Mouse (Mus musculus) myocyte (in vitro differentiated cells): ENCODE results near the gene Gfy. TPM values are rescaled to one million over a fixed set of nuclear protein-coding genes. Genes with fewer than 3 reads are reported as not detected.

Source experiments
- H3K27me3 ChIP-seq: one replicate; pipeline ENCODE4 v1.6.1; 2011; ENCODE audit not compliant: control insufficient read depth, insufficient read depth, insufficient read length
- H3K36me3 ChIP-seq: one replicate; pipeline ENCODE4 v1.6.1; 2011; ENCODE audit not compliant: control insufficient read depth, insufficient read depth
- H3K4me2 ChIP-seq: one replicate; pipeline ENCODE4 v1.6.1; 2011; ENCODE audit warnings: low read depth, control low read depth
- H3K4me3 ChIP-seq: one replicate; pipeline ENCODE4 v1.5.1; 2011; ENCODE audit warnings: mild to moderate bottlenecking, control low read depth, moderate library complexity
- H3K79me2 ChIP-seq: one replicate; pipeline ENCODE4 v1.6.1; 2011; ENCODE audit not compliant: control insufficient read depth, insufficient read depth
- H3ac ChIP-seq: one replicate; pipeline ENCODE4 v1.6.1; 2011; ENCODE audit not compliant: control insufficient read depth, insufficient read length
- CEBPB ChIP-seq: IDR thresholded peaks from 2 replicates; pipeline ENCODE4 v1.6.1; 2011; ENCODE audit warnings: mild to moderate bottlenecking, moderate library complexity; ENCODE audit not compliant: poor library complexity, insufficient read depth, severe bottlenecking
- E2F4 ChIP-seq: IDR thresholded peaks from one replicate; pipeline ENCODE4 v1.6.1; 2011; ENCODE audit warnings: mild to moderate bottlenecking, control low read depth, moderate library complexity; ENCODE audit not compliant: insufficient read depth
- MAX ChIP-seq: IDR thresholded peaks from one replicate; pipeline ENCODE4 v1.6.1; 2011; ENCODE audit warnings: low read depth, mild to moderate bottlenecking, control low read depth
- MYOD1 ChIP-seq, 3 experiments: IDR thresholded peaks; one replicate each; pipeline ENCODE4 v1.6.1; 2011; ENCODE audit warnings: control low read depth in 2 of 3, low read depth in 2 of 3, mild to moderate bottlenecking in 2 of 3, moderate library complexity in 1 of 3; ENCODE audit not compliant: insufficient read length in 2 of 3, control insufficient read depth in 1 of 3
- MYOG ChIP-seq, 3 experiments: IDR thresholded peaks; one replicate each; pipeline ENCODE4 v1.6.1; 2011; ENCODE audit warnings: control low read depth in 2 of 3, low read depth in 2 of 3, mild to moderate bottlenecking in 2 of 3; ENCODE audit not compliant: insufficient read length in 2 of 3, control insufficient read depth in 1 of 3, insufficient read depth in 1 of 3
- POLR2A ChIP-seq: IDR thresholded peaks from one replicate; pipeline ENCODE4 v1.6.1; 2011; ENCODE audit warnings: low read depth, mild to moderate bottlenecking, control low read depth, moderate library complexity; ENCODE audit not compliant: insufficient read length
- POLR2AphosphoS2 ChIP-seq: IDR thresholded peaks from one replicate; pipeline ENCODE4 v1.6.1; 2011; ENCODE audit warnings: low read depth, control low read depth; ENCODE audit not compliant: insufficient read length
- REST ChIP-seq: IDR thresholded peaks from one replicate; pipeline ENCODE4 v1.6.1; 2011; ENCODE audit warnings: mild to moderate bottlenecking, control low read depth, moderate library complexity; ENCODE audit not compliant: insufficient read depth, insufficient read length
- SRF ChIP-seq: IDR thresholded peaks from one replicate; pipeline ENCODE4 v1.6.1; 2011; ENCODE audit warnings: low read depth; ENCODE audit not compliant: control insufficient read depth, insufficient read length
- TCF12 ChIP-seq: IDR thresholded peaks from one replicate; pipeline ENCODE4 v1.6.1; 2011; ENCODE audit warnings: mild to moderate bottlenecking, control low read depth; ENCODE audit not compliant: poor library complexity, insufficient read depth, severe bottlenecking
- TCF3 ChIP-seq: IDR thresholded peaks from one replicate; pipeline ENCODE4 v1.6.1; 2011; ENCODE audit warnings: low read depth, control low read depth; ENCODE audit not compliant: insufficient read length
- USF1 ChIP-seq: IDR thresholded peaks from one replicate; pipeline ENCODE4 v1.6.1; 2011; ENCODE audit warnings: low read depth, mild to moderate bottlenecking, control low read depth, moderate library complexity
- polyA plus RNA-seq: library from polyadenylated mRNA; unstranded; fragments of >200 nt; fragmentation: generic; extraction: Trizol; gene quantifications from one replicate; pipeline ENCODE4 v1.2.1, GENCODE M21; 2012; ENCODE audit warnings: missing spikeins

Gene Gfy
- polyA plus RNA-seq, 1 experiment = 0.04 TPM

DNA sequence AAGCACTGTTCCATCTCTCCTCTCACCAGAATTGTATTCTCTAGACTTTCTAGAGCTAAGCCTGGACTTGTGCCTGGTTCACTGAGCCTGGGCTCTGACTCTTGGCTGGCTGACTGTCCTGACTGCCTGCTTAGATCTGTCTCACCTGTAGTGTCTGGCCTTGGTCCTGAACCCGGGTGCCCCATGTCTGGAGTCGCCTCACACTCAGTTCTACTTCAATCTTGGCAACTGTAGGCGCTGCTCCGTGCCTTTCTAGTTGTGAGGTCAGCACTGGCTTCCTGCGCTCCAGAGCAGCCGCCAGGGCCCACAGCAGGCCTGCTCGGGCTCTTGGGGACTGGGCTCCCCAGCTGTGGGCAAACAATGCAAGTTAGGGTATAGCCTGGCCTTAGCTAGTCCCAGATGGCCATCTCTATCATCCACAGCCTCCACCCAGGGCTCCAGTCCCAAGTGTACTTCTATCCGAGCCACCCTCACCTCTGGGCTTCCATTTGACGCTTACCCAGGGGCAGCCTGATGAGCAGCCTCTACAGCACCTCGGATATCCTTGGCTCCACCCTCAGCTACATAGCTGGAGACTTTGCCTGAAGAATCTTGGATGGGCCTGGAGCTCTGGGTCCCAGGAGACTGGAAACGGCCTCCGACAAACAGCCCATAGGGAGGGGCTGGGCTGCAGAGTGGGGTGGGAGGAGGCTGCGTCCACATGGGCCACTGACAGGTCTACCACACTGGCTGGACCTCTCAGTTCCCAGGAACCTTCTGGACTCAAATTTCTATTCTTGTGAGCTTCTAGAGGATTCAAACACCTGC, 34.8 kb downstream of the Gfy start:
- TF ChIP-seq MAX (no peak), USF1 (no peak), REST (no peak), TCF3 (no peak), POLR2A (no peak), SRF (no peak), POLR2AphosphoS2 (no peak), TCF12 (no peak), E2F4 (no peak), MYOG (IDR thresholded peaks at IDR 0.05; ENCODE audit: control insufficient read depth in 1 of 3, insufficient read depth in 1 of 3, insufficient read length in 2 of 3, low read depth in 2 of 3) (no peak), CEBPB (no peak), MYOD1 (IDR thresholded peaks at IDR 0.05; ENCODE audit: control insufficient read depth in 1 of 3, insufficient read length in 2 of 3, low read depth in 2 of 3) (no peak)
- Histone ChIP-seq H3K36me3 (peaks cover 4% of the 10 kb centered on the region), H3K4me3 (no peak overlapping the region), H3K27me3 (no peaks in the 10 kb centered on the region), H3K4me2 (no peak overlapping the region), H3K79me2 (no peaks in the 10 kb centered on the region), H3ac (no peak overlapping the region)

DNA sequence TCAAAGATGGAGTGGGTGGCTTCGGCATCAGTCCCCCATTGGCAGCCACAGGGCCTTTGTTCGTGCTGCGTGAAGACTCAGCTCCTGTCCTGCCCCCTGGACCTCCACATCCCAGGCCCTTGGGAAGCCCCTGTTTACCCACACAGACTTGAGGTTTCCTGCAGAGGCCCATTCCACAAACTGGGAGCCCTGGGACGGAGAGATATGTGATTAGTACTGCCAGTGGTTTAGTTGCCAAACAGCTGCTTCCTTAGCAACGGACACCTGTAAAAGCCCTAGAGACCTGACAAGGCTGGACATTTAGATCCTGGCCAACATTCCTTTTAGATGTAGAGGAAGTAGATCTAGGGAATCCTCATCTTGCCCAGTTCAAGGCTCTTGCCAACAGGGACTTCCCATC, 37.5 kb downstream of the Gfy start:
- Histone ChIP-seq H3K36me3 (peaks cover 4% of the 10 kb centered on the region), H3K4me2 (no peak overlapping the region), H3K27me3 (no peaks in the 10 kb centered on the region), H3ac (no peak overlapping the region), H3K79me2 (no peaks in the 10 kb centered on the region), H3K4me3 (no peak overlapping the region)
- TF ChIP-seq POLR2AphosphoS2 (no peak), USF1 (no peak), TCF3 (no peak), MYOG (IDR thresholded peaks at IDR 0.05; ENCODE audit: control insufficient read depth in 1 of 3, insufficient read depth in 1 of 3, insufficient read length in 2 of 3, low read depth in 2 of 3) (no peak), MYOD1 (IDR thresholded peaks at IDR 0.05; ENCODE audit: control insufficient read depth in 1 of 3, insufficient read length in 2 of 3, low read depth in 2 of 3) (no peak), REST (no peak), SRF (no peak), POLR2A (no peak), MAX (no peak), CEBPB (no peak), TCF12 (no peak), E2F4 (no peak)

DNA sequence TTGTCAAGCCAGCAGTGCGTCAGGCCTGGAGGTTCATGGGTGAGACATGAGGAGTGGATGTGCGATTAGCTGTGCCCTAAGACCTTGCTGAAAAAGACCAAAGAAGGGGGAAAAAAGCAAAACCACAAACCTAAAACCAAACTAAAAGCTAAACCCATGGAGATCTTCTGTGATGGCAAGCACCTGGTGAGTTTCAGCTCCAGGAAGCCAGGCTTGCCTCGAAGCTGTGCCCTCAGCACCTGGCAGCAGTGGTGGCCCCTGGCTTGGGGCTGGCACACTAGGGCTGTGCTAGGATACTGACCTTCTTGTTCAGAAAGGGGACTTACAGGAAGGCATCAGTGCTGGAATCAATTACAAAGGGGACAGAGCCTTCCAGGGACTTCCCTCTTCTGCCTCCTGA, 38.0 kb downstream of the Gfy start:
- Histone ChIP-seq H3K27me3 (no peaks in the 10 kb centered on the region), H3K4me3 (no peak overlapping the region), H3K79me2 (no peaks in the 10 kb centered on the region), H3K36me3 (peaks cover 4% of the 10 kb centered on the region), H3ac (no peak overlapping the region), H3K4me2 (no peak overlapping the region)
- TF ChIP-seq POLR2AphosphoS2 (no peak), MAX (no peak), POLR2A (no peak), MYOD1 (IDR thresholded peaks at IDR 0.05; ENCODE audit: control insufficient read depth in 1 of 3, insufficient read length in 2 of 3, low read depth in 2 of 3) (no peak), E2F4 (no peak), SRF (no peak), REST (no peak), TCF3 (no peak), MYOG (IDR thresholded peaks at IDR 0.05; ENCODE audit: control insufficient read depth in 1 of 3, insufficient read depth in 1 of 3, insufficient read length in 2 of 3, low read depth in 2 of 3) (no peak), USF1 (no peak), CEBPB (no peak), TCF12 (no peak)

DNA sequence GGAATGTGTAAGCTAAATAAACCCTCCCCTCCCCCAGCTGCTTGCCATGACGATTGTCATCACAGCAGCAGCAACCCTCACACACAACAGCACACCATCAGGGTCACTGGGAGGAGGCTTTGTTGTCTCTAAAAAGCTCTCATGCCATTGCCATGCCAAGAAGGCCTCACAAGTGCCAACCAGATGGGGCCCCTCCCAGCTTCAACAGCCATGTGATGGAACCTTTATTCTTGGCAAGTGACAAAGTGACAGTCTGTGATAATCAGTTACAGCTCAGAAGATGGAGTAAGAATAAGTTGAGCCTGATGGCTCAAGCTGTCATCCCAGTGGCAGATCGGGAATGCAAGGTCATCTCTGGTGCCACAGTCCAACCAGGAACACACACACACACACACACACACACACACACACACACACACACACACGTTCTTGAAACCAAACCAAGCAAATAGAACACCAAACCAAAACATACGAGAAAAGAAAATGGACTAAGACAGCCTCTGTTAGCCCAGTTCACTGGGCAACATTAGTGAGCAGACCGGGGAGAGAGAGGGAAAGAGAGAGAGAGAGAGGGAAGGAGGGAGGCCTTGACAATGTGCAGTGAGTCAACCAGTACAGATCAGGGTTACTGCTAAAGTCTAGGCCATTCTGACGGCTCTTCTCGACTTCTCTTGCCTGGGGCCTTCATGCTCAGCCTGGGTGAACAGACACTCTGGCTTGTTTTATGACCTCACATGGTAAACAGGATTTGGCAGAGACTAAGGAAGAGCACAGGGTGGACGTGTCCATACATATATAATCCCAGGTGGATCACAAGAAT, 39.3 kb downstream of the Gfy start:
- Histone ChIP-seq H3K36me3 (peaks cover 4% of the 10 kb centered on the region), H3K79me2 (no peaks in the 10 kb centered on the region), H3K27me3 (no peaks in the 10 kb centered on the region), H3ac (no peak overlapping the region), H3K4me2 (no peak overlapping the region), H3K4me3 (no peak overlapping the region)
- TF ChIP-seq MYOD1 (IDR thresholded peaks at IDR 0.05; ENCODE audit: control insufficient read depth in 1 of 3, insufficient read length in 2 of 3, low read depth in 2 of 3) (no peak), TCF3 (no peak), CEBPB (no peak)

DNA sequence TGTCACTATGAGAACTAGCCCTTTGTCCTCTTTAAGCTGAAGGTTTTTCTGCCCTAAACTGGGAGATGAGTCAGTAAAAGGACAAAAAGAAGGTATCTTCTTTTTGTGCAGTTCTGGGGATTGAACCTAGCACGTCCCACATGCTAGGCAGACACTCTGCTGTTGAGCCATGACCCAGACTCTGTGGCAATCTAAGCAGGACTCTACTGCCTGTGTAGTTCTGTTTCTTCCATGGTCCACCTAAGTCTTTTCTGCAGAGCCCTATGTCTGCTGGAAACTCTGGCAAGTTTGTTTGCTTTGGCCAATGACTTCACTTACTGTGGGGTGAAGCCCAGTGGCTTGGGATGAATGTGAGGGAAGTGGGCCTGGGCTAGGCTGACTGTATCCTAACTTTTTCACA, 41.0 kb downstream of the Gfy start:
- Histone ChIP-seq H3K4me3 (no peak overlapping the region), H3K79me2 (no peaks in the 10 kb centered on the region), H3K4me2 (no peak overlapping the region), H3ac (no peak overlapping the region), H3K27me3 (no peaks in the 10 kb centered on the region), H3K36me3 (no peaks in the 10 kb centered on the region)
- TF ChIP-seq MAX (no peak), POLR2AphosphoS2 (no peak), CEBPB (no peak), SRF (no peak), TCF3 (no peak), POLR2A (no peak), REST (no peak), E2F4 (no peak), MYOD1 (IDR thresholded peaks at IDR 0.05; ENCODE audit: control insufficient read depth in 1 of 3, insufficient read length in 2 of 3, low read depth in 2 of 3) (no peak)
